In genomic region chr8:128210761-128211160, GRCm38 (mm10) we compare ENCODE assay signal across 18 mouse cellular contexts.
DNase-seq lines count a peak whose midpoint lies in the region; ATAC-seq and TF ChIP-seq lines count a peak whose summit lies in the region.
"Had no signal": no experiment of that assay in that cellular context is flagged by ENCODE, and none has a peak within 500 bp of the region (broad histone marks: within the 10 kb centered on the region; RNA-seq: fewer than 3 reads in every experiment).

No protein-coding gene starts in this region.

- H3K27me3 ChIP-seq in embryonic facial prominence, embryonic 14.5 days (replicated peaks; ENCODE audit: control insufficient read depth, insufficient read depth, low read length): no peaks in the 10 kb centered on the region
- H3K27me3 ChIP-seq in embryonic facial prominence, embryonic 10.5 days (replicated peaks; ENCODE audit: low read depth, poor library complexity, severe bottlenecking): peaks cover 4% of the 10 kb centered on the region; the same call in 1 of the 2 replicates
- H3K27me3 ChIP-seq in lung, embryonic 16.5 days (ENCODE audit: control insufficient read depth, insufficient read depth, low read depth, low read length): no peaks in the 10 kb centered on the region
- H3K27me3 ChIP-seq in lung, postnatal 0 days (replicated peaks; ENCODE audit: insufficient read depth, low read length): no peaks in the 10 kb centered on the region
- no peaks in the 10 kb centered on the region for H3K27me3 ChIP-seq in heart, embryonic 10.5 days (ENCODE audit: insufficient read depth, poor library complexity, severe bottlenecking)
- no peaks in the 10 kb centered on the region for H3K27me3 ChIP-seq in forebrain, embryonic 16.5 days (replicated peaks; ENCODE audit: control insufficient read depth, insufficient read depth, low read length)
- H3K27me3 ChIP-seq: limb, embryonic 12.5 days; liver, embryonic 15.5 days; midbrain, embryonic 15.5 days had no signal

- peaks cover 3% of the 10 kb centered on the region; the same call in 1 of the 2 replicates for H3K4me1 ChIP-seq in embryonic facial prominence, embryonic 14.5 days (ENCODE audit: control insufficient read depth, insufficient read depth, low read length)
- peaks cover 4% of the 10 kb centered on the region; the same call in 1 of the 2 replicates for H3K4me1 ChIP-seq in embryonic facial prominence, embryonic 10.5 days
- peaks cover 14% of the 10 kb centered on the region for H3K4me1 ChIP-seq in lung, embryonic 16.5 days (replicated peaks; ENCODE audit: control insufficient read depth, insufficient read depth, low read length)
- H3K4me1 ChIP-seq in lung, postnatal 0 days (ENCODE audit: insufficient read depth, low read depth, low read length): peaks cover 4% of the 10 kb centered on the region; the same call in 1 of the 2 replicates
- peaks cover 6% of the 10 kb centered on the region for H3K4me1 ChIP-seq in heart, embryonic 10.5 days
- no peaks in the 10 kb centered on the region; the same call in 1 of the 2 replicates for H3K4me1 ChIP-seq in forebrain, embryonic 16.5 days (replicated peaks; ENCODE audit: control insufficient read depth, insufficient read depth, low read length)
- H3K4me1 ChIP-seq: limb, embryonic 12.5 days; liver, embryonic 15.5 days; midbrain, embryonic 15.5 days had no signal

- no peak for ATAC-seq in embryonic facial prominence, embryonic 14.5 days (ENCODE audit: low read depth)
- no peak for ATAC-seq in lung, embryonic 16.5 days (ENCODE audit: low read depth)
- no peak for ATAC-seq in lung, postnatal 0 days
- no peak for ATAC-seq in forebrain, embryonic 16.5 days
- ATAC-seq: forebrain, embryonic 14.5 days; midbrain, embryonic 15.5 days had no signal

- intact Hi-C loops in heart, postnatal 10 days (cut with DNase I): no loop called here
- intact Hi-C loops in left cerebral cortex, postnatal 4 days (cut with DNase I): no loop called here

- DNase-seq in embryonic facial prominence, embryonic 14.5 days (ENCODE audit: low spot score): peak; percentile 54
- DNase-seq in embryonic facial prominence, embryonic 10.5 days (ENCODE audit: low spot score): no peak
- no peak for DNase-seq in lung, postnatal 0 days (ENCODE audit: low spot score)
- no peak for DNase-seq in heart, embryonic 10.5 days (ENCODE audit: low spot score)
- peak; percentile 39 to 44 for DNase-seq in heart, postnatal 10 days
- no peak for DNase-seq in left cerebral cortex, postnatal 4 days
- DNase-seq: adrenal gland, postnatal 25 days; cerebellum, adult 11-12 months; kidney, adult 9 months; kidney, postnatal 25 days; thymus, adult 2 months had no signal

- TF ChIP-seq EP300 in lung, postnatal 0 days (IDR thresholded peaks at IDR 0.05): no peak

- no peak overlapping the region for H3K9ac ChIP-seq in embryonic facial prominence, embryonic 14.5 days (ENCODE audit: low read depth, low read length)
- H3K9ac ChIP-seq in lung, embryonic 16.5 days (ENCODE audit: low read length): no peak overlapping the region
- H3K9ac ChIP-seq in lung, postnatal 0 days (replicated peaks; ENCODE audit: low read depth): no peak overlapping the region
- H3K9ac ChIP-seq in forebrain, embryonic 16.5 days (replicated peaks; ENCODE audit: low read depth, low read length): no peak overlapping the region
- H3K9ac ChIP-seq: limb, embryonic 12.5 days; liver, embryonic 15.5 days; midbrain, embryonic 15.5 days had no signal

- no peak overlapping the region; the same call in 1 of the 2 replicates for H3K27ac ChIP-seq in embryonic facial prominence, embryonic 14.5 days (replicated peaks; ENCODE audit: low read depth, low read length)
- no peak overlapping the region for H3K27ac ChIP-seq in embryonic facial prominence, embryonic 10.5 days (replicated peaks)
- H3K27ac ChIP-seq in lung, embryonic 16.5 days (ENCODE audit: low read length): peak overlapping the region; percentile 36; the same call in 1 of the 2 replicates
- H3K27ac ChIP-seq in lung, postnatal 0 days (ENCODE audit: low read length): no peak overlapping the region
- 0 out of 2 replicates have a peak overlapping the region, but pooled peaks have one; percentile 17 for H3K27ac ChIP-seq in heart, embryonic 10.5 days
- no peak overlapping the region for H3K27ac ChIP-seq in forebrain, embryonic 16.5 days (ENCODE audit: low read length)
- H3K27ac ChIP-seq: limb, embryonic 12.5 days; liver, embryonic 15.5 days; midbrain, embryonic 15.5 days had no signal

- no peak for TF ChIP-seq CTCF in lung, postnatal 0 days (IDR thresholded peaks at IDR 0.05)

- no peak overlapping the region for H3K4me3 ChIP-seq in embryonic facial prominence, embryonic 14.5 days (ENCODE audit: low read depth, low read length)
- H3K4me3 ChIP-seq in embryonic facial prominence, embryonic 10.5 days: no peak overlapping the region
- no peak overlapping the region for H3K4me3 ChIP-seq in lung, embryonic 16.5 days (ENCODE audit: low read length)
- H3K4me3 ChIP-seq in lung, postnatal 0 days (ENCODE audit: low read depth, low read length): no peak overlapping the region
- no peak overlapping the region for H3K4me3 ChIP-seq in heart, embryonic 10.5 days
- H3K4me3 ChIP-seq in forebrain, embryonic 16.5 days (replicated peaks; ENCODE audit: low read length): no peak overlapping the region
- H3K4me3 ChIP-seq: limb, embryonic 12.5 days; liver, embryonic 15.5 days; midbrain, embryonic 15.5 days; myocyte had no signal

- H3K9me3 ChIP-seq in embryonic facial prominence, embryonic 14.5 days (ENCODE audit: control insufficient read depth, low read length): no peaks in the 10 kb centered on the region
- no peaks in the 10 kb centered on the region for H3K9me3 ChIP-seq in embryonic facial prominence, embryonic 10.5 days
- H3K9me3 ChIP-seq in lung, embryonic 16.5 days (ENCODE audit: control insufficient read depth, low read length): no peaks in the 10 kb centered on the region
- no peaks in the 10 kb centered on the region for H3K9me3 ChIP-seq in lung, postnatal 0 days (ENCODE audit: low read length)
- H3K9me3 ChIP-seq in heart, embryonic 10.5 days: no peaks in the 10 kb centered on the region
- no peaks in the 10 kb centered on the region for H3K9me3 ChIP-seq in forebrain, embryonic 16.5 days (ENCODE audit: control insufficient read depth, low read length)
- H3K9me3 ChIP-seq: limb, embryonic 12.5 days; liver, embryonic 15.5 days; midbrain, embryonic 15.5 days had no signal

- no peaks in the 10 kb centered on the region for H3K36me3 ChIP-seq in embryonic facial prominence, embryonic 14.5 days (ENCODE audit: control insufficient read depth, insufficient read depth, low read length)
- no peaks in the 10 kb centered on the region for H3K36me3 ChIP-seq in embryonic facial prominence, embryonic 10.5 days (replicated peaks)
- no peaks in the 10 kb centered on the region for H3K36me3 ChIP-seq in lung, embryonic 16.5 days (ENCODE audit: control insufficient read depth, insufficient read depth, low read length)
- no peaks in the 10 kb centered on the region for H3K36me3 ChIP-seq in lung, postnatal 0 days (ENCODE audit: insufficient read depth, low read length)
- H3K36me3 ChIP-seq in heart, embryonic 10.5 days: no peaks in the 10 kb centered on the region
- no peaks in the 10 kb centered on the region for H3K36me3 ChIP-seq in forebrain, embryonic 16.5 days (ENCODE audit: control insufficient read depth, insufficient read depth)
- H3K36me3 ChIP-seq: limb, embryonic 12.5 days; liver, embryonic 15.5 days; midbrain, embryonic 15.5 days had no signal

- WGBS in embryonic facial prominence, embryonic 14.5 days: 55% methylated on average over 5 of the region's 5 CpGs
- 74% methylated on average over 5 of the region's 5 CpGs for WGBS in embryonic facial prominence, embryonic 10.5 days
- 68% methylated on average over 5 of the region's 5 CpGs for WGBS in lung, embryonic 16.5 days
- 62% methylated on average over 5 of the region's 5 CpGs for WGBS in lung, postnatal 0 days
- WGBS in heart, embryonic 10.5 days: 77% methylated on average over 5 of the region's 5 CpGs
- 79% methylated on average over 5 of the region's 5 CpGs for WGBS in forebrain, embryonic 16.5 days

- H3K4me2 ChIP-seq in embryonic facial prominence, embryonic 14.5 days (ENCODE audit: low read depth, low read length): no peak overlapping the region
- H3K4me2 ChIP-seq in lung, embryonic 16.5 days (ENCODE audit: low read depth, low read length): no peak overlapping the region
- H3K4me2 ChIP-seq in lung, postnatal 0 days (replicated peaks; ENCODE audit: low read depth, low read length): no peak overlapping the region
- H3K4me2 ChIP-seq in forebrain, embryonic 16.5 days (ENCODE audit: low read length): no peak overlapping the region
- H3K4me2 ChIP-seq: limb, embryonic 12.5 days; liver, embryonic 15.5 days; midbrain, embryonic 15.5 days had no signal

Comparison
In these comparisons a context has a peak if more than half of its experiments do, and no peak if none do; other contexts are left out.
1. DNase-seq: peak in embryonic facial prominence, embryonic 14.5 days (single experiment) and heart, postnatal 10 days (2 of 2); none in embryonic facial prominence, embryonic 10.5 days (single experiment), lung, postnatal 0 days (single experiment), heart, embryonic 10.5 days (single experiment) and left cerebral cortex, postnatal 4 days (single experiment).
2. H3K27ac ChIP-seq: peak in lung, embryonic 16.5 days (single experiment) and heart, embryonic 10.5 days (single experiment); none in embryonic facial prominence, embryonic 14.5 days (single experiment), embryonic facial prominence, embryonic 10.5 days (single experiment), lung, postnatal 0 days (single experiment) and forebrain, embryonic 16.5 days (single experiment).